Mouse (Mus musculus) layer of hippocampus, adult 6 months (tissue): Measurements from ENCODE around the gene Olfr1357. TPM values are rescaled to one million over a fixed set of nuclear protein-coding genes. Genes with fewer than 3 reads are reported as not detected.

Experiments
- long read RNA-seq, 2 experiments: library from polyadenylated mRNA; unstranded; transcript quantifications; one replicate each; pipeline ENCODE4 v2.0.0; 2019 to 2020
- polyA plus RNA-seq: library from polyadenylated mRNA; unstranded; fragments of <200 nt; fragmentation: Nextera tagmentation; gene quantifications from 2 replicates; pipeline ENCODE4 v1.2.3, GENCODE M21; 2021

Olfr1357 gene
- polyA plus RNA-seq = not detected in 2 replicates
- long read RNA-seq, experiment 1 = 0 reads
- long read RNA-seq, experiment 2 = 0 reads

DNA sequence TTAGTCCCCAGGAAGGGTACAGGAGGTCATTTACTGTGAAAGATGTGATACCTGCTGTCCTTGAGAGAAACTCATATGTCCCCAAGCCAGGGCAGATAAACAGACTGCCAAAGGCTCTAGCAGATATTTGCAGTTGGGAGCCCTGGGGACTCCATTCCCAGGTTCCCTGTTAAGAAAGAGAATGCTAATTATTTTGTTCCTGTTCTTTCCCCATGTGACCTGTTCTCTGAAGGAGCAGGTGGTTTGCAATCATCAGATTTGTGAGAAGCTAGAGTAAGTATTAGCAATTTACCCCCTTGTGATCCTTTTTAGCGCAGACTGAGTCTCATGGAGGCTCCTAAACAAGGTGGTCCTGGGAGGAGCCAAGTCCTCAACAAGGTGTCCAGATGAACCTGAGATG lies at the start of gene Olfr1357:
TSS of gene Olfr1357 (minus strand) at position 101 of the 400 bp plus-strand sequence.

DNA sequence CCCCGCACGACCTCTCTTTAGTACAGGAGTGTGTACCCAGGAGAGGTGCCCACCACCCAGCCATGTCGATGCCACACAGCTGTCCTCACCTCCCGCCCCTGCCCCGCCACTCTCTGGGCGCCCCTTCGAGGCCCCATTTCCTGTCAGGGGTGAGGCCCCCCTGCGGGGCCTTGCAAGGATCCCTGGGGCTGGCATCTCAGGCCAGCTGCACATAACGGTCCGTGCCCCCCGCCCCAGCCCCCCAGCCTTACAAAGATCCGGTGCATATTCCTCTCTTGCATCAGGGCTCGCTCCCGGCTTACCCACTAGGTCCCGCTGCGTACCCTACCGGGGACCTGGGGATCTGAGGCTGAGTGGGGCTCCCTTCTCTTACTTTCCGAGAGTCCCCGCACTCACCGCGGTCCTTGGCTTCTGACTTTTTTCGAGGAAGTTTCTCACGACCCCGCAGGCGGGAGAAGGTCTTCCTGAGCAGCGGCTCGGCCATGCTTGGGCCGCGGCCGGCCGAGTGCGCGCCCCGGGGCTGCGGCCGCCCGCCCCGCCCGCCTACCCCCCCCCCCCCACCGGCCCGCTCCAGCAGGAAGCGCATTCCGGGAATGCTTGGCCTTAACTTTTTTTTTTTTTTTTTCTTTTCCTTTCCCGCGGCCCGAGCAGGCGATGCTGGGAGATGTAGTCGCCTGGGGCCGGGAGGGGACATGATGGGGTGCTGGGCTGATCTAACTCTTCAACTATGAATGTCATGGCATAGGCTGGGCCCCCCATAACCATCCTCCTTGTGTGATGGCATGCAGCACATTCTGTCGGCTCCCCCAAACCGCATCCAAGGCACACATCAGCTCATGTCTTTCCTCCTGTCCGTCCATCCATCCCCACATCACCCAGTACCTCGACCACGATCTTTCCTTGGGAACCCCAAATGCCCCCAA lies 26.2 kb downstream of the Olfr1357 start, which contains the start of gene Syde1:
TSS of gene Syde1 (minus strand) at position 559 of the 923 bp plus-strand sequence.

GRCm38 (mm10) chr10:78574250-78575104 lies 43.4 kb downstream of the Olfr1357 start, which contains the start of gene Ilvbl:
Gene Ilvbl (plus strand): TSS chr10:78574346.

Other genes with a start within 250 kb of the Olfr1357 start
- gene Rrp1, start 205.0 kb downstream of the Olfr1357 start, polyA plus RNA-seq = 282 and 306 TPM in 2 replicates
- gene Cstb, start 192.4 kb downstream of the Olfr1357 start, polyA plus RNA-seq = 117 and 142 TPM in 2 replicates
- 39.2 and 41.0 TPM in 2 replicates for gene Pdxk, start 153.1 kb downstream of the Olfr1357 start, polyA plus RNA-seq
- not detected in 2 replicates for gene Olfr1358, start 100.6 kb downstream of the Olfr1357 start, polyA plus RNA-seq
- gene Ilvbl, start 43.7 kb downstream of the Olfr1357 start, polyA plus RNA-seq = 31.7 and 43.2 TPM in 2 replicates
- 2.5 and 3.2 TPM in 2 replicates for gene Syde1, start 26.1 kb downstream of the Olfr1357 start, polyA plus RNA-seq
- not detected in 2 replicates for gene Casp14, start 100.2 kb upstream of the Olfr1357 start, polyA plus RNA-seq
- gene Ccdc105, start 135.0 kb upstream of the Olfr1357 start, polyA plus RNA-seq = 0.13 and 0.21 TPM in 2 replicates
- 2.4 and 2.9 TPM in 2 replicates for gene Slc1a6, start 162.4 kb upstream of the Olfr1357 start, polyA plus RNA-seq
- gene Olfr1356, start 234.1 kb upstream of the Olfr1357 start, polyA plus RNA-seq = not detected in 2 replicates